Mouse (Mus musculus) neutrophil, adult 5-6 weeks (primary cell): ENCODE measurements around the gene Capn9. TPM values are rescaled to one million over a fixed set of nuclear protein-coding genes. Genes with fewer than 3 reads are reported as not detected.

ENCODE experiments used
- ATAC-seq: fragments of 151-379, 151-347 bp; 2 replicates; pipeline ENCODE4 v1.8.0; 2017; ENCODE audit warnings: mild to moderate bottlenecking, moderate TSS enrichment; ENCODE audit not compliant: insufficient number of reproducible peaks, poor library complexity, low FRiP score, severe bottlenecking; ENCODE audit errors: extremely low read depth
- total RNA-seq: library from RNA; stranded (forward); fragments of 200-1000 nt; gene quantifications from 2 replicates; pipeline ENCODE4 v1.2.3, GENCODE M21; 2017

Gene Capn9
- total RNA-seq = not detected in 2 replicates

- no peak for ATAC-seq
Measured at GRCm38 (mm10) chr8:124575811-124576210, at the start of gene Capn9. Gene Capn9, plus strand, starts transcription at chr8:124576111.

GRCm38 (mm10) chr8:124526261-124526660, 49.6 kb upstream of the Capn9 start:
- ATAC-seq = no peak

- ATAC-seq = no peak
Measured at GRCm38 (mm10) chr8:124530076-124530475, 45.8 kb upstream of the Capn9 start.

- ATAC-seq = no peak
Measured at GRCm38 (mm10) chr8:124530556-124530955, 45.4 kb upstream of the Capn9 start.

GRCm38 (mm10) chr8:124530996-124531395, 44.9 kb upstream of the Capn9 start:
- no peak for ATAC-seq

- ATAC-seq = no peak
Measured at GRCm38 (mm10) chr8:124532626-124533025, 43.3 kb upstream of the Capn9 start.

- no peak for ATAC-seq
Measured at GRCm38 (mm10) chr8:124535451-124535850, 40.5 kb upstream of the Capn9 start.

GRCm38 (mm10) chr8:124540906-124541305, 35.0 kb upstream of the Capn9 start:
- no peak for ATAC-seq

- no peak for ATAC-seq
Measured at GRCm38 (mm10) chr8:124542001-124542400, 33.9 kb upstream of the Capn9 start.

- ATAC-seq = no peak
Measured at GRCm38 (mm10) chr8:124543272-124543671, 32.6 kb upstream of the Capn9 start.

GRCm38 (mm10) chr8:124546371-124546770, 29.5 kb upstream of the Capn9 start:
- no peak for ATAC-seq

GRCm38 (mm10) chr8:124546815-124547214, 29.1 kb upstream of the Capn9 start:
- ATAC-seq = no peak

GRCm38 (mm10) chr8:124547269-124547668, 28.6 kb upstream of the Capn9 start:
- ATAC-seq = no peak

- no peak for ATAC-seq
Measured at GRCm38 (mm10) chr8:124548187-124548586, 27.7 kb upstream of the Capn9 start.

GRCm38 (mm10) chr8:124551011-124551661, 24.8 kb upstream of the Capn9 start:
- no peak for ATAC-seq

- ATAC-seq = no peak
Measured at GRCm38 (mm10) chr8:124555113-124555750, 20.7 kb upstream of the Capn9 start.

- no peak for ATAC-seq
Measured at GRCm38 (mm10) chr8:124556164-124556563, 19.7 kb upstream of the Capn9 start.

- no peak for ATAC-seq
Measured at GRCm38 (mm10) chr8:124556658-124557057, 19.3 kb upstream of the Capn9 start.

GRCm38 (mm10) chr8:124557476-124557875, 18.4 kb upstream of the Capn9 start:
- no peak for ATAC-seq

GRCm38 (mm10) chr8:124567126-124567525, 8.8 kb upstream of the Capn9 start:
- ATAC-seq = no peak

- ATAC-seq = no peak
Measured at GRCm38 (mm10) chr8:124567584-124567983, 8.3 kb upstream of the Capn9 start.
